Mouse (Mus musculus): ENCODE results near the gene Ltv1. TPM values are rescaled to one million over a fixed set of nuclear protein-coding genes. Genes with fewer than 3 reads are reported as not detected.

The Ltv1 gene
- polyA plus RNA-seq, 1 experiment = 23.5 TPM

DNA sequence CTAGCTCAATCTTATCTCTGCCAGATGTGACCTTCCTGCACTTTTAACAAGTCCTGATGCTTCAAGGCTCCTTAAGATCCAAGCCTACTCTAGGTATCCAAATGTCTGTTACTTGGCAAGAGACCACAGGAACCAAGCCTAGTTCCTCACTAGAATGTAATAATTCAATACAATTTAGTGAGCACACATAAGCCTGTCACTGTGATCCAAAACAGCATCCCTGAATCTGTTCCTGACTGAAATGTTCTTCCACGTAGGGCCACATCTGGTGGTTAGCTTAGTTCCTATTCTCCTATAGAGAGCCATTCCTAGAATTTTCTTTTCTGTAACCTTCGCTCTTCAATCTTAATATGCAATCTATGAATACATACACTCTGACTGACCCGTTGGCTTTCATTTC is 6.2 kb downstream of the Ltv1 start:
- H3K27me3 ChIP-seq (ENCODE audit: control insufficient read depth, insufficient read depth, low read length) = no peaks in the 10 kb centered on the region
- TF ChIP-seq POLR2A (IDR thresholded peaks at IDR 0.05; ENCODE audit: borderline replicate concordance, insufficient read depth, low read length) = no peak
- no peak for TF ChIP-seq CTCF (IDR thresholded peaks at IDR 0.05; ENCODE audit: borderline replicate concordance, insufficient read depth, low read depth, low read length)
- H3K4me3 ChIP-seq (replicated peaks; ENCODE audit: insufficient read depth, low read depth, low read length) = no peak overlapping the region
- 94% methylated on average over 3 of the region's 3 CpGs for WGBS
- no peaks in the 10 kb centered on the region for H3K4me1 ChIP-seq (ENCODE audit: control insufficient read depth, insufficient read depth, low read length)
- H3K27ac ChIP-seq (ENCODE audit: insufficient read depth, low read length) = no peak overlapping the region
- DNase-seq = no peak

DNA sequence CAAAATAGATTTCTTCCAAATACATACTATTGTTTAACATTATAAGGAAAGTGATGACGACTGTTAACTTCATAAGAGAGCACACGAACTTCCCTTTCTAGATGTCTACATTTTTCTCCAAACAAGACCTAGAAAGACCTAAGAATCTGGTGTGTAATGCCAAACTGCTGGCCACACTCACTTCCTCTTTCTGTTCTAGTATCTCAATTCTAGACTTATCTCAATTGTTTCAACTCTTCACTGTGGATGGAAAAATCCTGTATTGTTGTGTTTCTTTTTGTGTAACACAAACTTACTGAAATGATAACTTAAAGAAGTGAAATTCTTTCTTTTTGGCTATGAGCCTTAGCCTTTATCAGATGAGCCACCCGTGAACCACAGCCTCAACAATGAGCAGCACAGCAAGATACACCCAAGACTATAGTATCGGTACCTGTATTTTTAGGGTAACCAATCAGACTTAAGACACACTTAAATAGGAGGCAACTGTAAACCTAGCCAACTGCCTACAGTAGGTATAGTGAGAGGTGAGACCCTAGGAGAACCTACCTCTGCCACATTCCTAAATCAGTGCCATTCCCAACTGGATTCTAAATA is 8.7 kb downstream of the Ltv1 start:
- 95% methylated on average over 4 of the region's 4 CpGs for WGBS
- H3K27me3 ChIP-seq (ENCODE audit: control insufficient read depth, insufficient read depth, low read length) = no peaks in the 10 kb centered on the region
- no peak for DNase-seq
- no peaks in the 10 kb centered on the region for H3K4me1 ChIP-seq (ENCODE audit: control insufficient read depth, insufficient read depth, low read length)
- no peak for TF ChIP-seq CTCF (IDR thresholded peaks at IDR 0.05; ENCODE audit: borderline replicate concordance, insufficient read depth, low read depth, low read length)
- no peak for TF ChIP-seq POLR2A (IDR thresholded peaks at IDR 0.05; ENCODE audit: borderline replicate concordance, insufficient read depth, low read length)
- no peak overlapping the region for H3K27ac ChIP-seq (ENCODE audit: insufficient read depth, low read length)
- H3K4me3 ChIP-seq (replicated peaks; ENCODE audit: insufficient read depth, low read depth, low read length) = no peak overlapping the region

- Histone ChIP-seq H3K27me3 (ENCODE audit: control insufficient read depth, insufficient read depth, low read length) (no peaks in the 10 kb centered on the region), H3K4me1 (ENCODE audit: control insufficient read depth, insufficient read depth, low read length) (no peaks in the 10 kb centered on the region), H3K4me3 (replicated peaks; ENCODE audit: insufficient read depth, low read depth, low read length) (no peak overlapping the region), H3K27ac (ENCODE audit: insufficient read depth, low read length) (no peak overlapping the region)
- TF ChIP-seq POLR2A (IDR thresholded peaks at IDR 0.05; ENCODE audit: borderline replicate concordance, insufficient read depth, low read length) (no peak), CTCF (IDR thresholded peaks at IDR 0.05; ENCODE audit: borderline replicate concordance, insufficient read depth, low read depth, low read length) (no peak)
- 95% methylated on average over 7 of the region's 7 CpGs for WGBS
- no peak for DNase-seq
Measured at GRCm38 (mm10) chr10:13180211-13180610, 12.8 kb downstream of the Ltv1 start.

- H3K27me3 ChIP-seq (ENCODE audit: control insufficient read depth, insufficient read depth, low read length) = no peaks in the 10 kb centered on the region
- 29% methylated on average over 7 of the region's 7 CpGs for WGBS
Measured at GRCm38 (mm10) chr10:13177973-13178624, 14.9 kb downstream of the Ltv1 start, which contains the start of gene Zc2hc1b. Gene Zc2hc1b (minus strand): TSS chr10:13178023.

DNA sequence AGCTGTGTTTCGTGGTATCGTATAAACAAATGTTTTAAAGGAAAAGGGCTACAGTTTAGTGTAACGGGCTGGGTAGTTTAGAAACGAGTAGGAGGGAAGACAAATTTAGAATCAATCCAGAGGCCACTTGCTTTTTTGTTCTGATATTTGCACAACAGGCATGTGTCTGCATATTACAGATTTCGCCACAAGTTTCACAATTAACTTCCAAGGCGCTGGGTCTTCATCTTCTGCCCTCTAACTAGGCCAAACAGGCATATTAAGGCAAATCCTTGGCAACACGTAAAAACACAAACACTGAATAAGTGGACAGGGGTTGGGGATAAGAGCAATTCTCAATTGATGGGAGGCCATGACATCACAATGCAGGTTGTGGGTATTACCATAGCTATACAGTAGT is 17.1 kb downstream of the Ltv1 start:
- Histone ChIP-seq H3K27me3 (ENCODE audit: control insufficient read depth, insufficient read depth, low read length) (no peaks in the 10 kb centered on the region), H3K4me3 (replicated peaks; ENCODE audit: insufficient read depth, low read depth, low read length) (no peak overlapping the region), H3K4me1 (ENCODE audit: control insufficient read depth, insufficient read depth, low read length) (no peaks in the 10 kb centered on the region), H3K27ac (ENCODE audit: insufficient read depth, low read length) (no peak overlapping the region)
- 92% methylated on average over 7 of the region's 7 CpGs for WGBS
- TF ChIP-seq CTCF (IDR thresholded peaks at IDR 0.05; ENCODE audit: borderline replicate concordance, insufficient read depth, low read depth, low read length) (no peak), POLR2A (IDR thresholded peaks at IDR 0.05; ENCODE audit: borderline replicate concordance, insufficient read depth, low read length) (no peak)
- no peak for DNase-seq

More at GRCm38 (mm10) chr10:13177973-13178624, 14.9 kb downstream of the Ltv1 start, which contains the start of gene Zc2hc1b:
- Histone ChIP-seq H3K4me3 (replicated peaks; ENCODE audit: insufficient read depth, low read depth, low read length) (no peak within 1 kb of the TSS), H3K4me1 (ENCODE audit: control insufficient read depth, insufficient read depth, low read length) (no peaks in the 10 kb centered on the region), H3K27ac (ENCODE audit: insufficient read depth, low read length) (no peak within 1 kb of the TSS)
- no peak for DNase-seq
- TF ChIP-seq CTCF (IDR thresholded peaks at IDR 0.05; ENCODE audit: borderline replicate concordance, insufficient read depth, low read depth, low read length) = no peak
- no peak for TF ChIP-seq POLR2A (IDR thresholded peaks at IDR 0.05; ENCODE audit: borderline replicate concordance, insufficient read depth, low read length)

DNA sequence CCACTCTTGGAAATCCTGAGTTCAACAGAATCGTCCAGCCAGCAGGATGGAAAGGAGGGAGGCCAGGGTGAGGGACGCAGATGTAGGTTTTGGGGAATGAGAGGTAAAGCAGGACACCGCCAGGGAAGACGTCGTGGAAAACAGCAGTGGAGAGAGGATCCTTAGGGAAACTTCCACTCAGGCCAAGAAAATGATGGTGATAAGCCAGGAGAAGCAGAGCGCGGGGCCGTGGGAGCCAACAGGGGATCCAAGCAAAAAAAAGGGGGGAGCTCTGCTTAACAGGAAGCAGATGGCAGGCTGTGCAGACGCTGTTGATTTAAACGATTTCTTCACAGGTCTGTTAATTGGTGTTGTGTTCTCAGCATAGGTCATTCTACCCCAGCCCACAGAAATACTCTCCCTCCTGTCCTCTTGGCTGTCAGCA is 20.2 kb downstream of the Ltv1 start:
- H3K4me1 ChIP-seq (ENCODE audit: control insufficient read depth, insufficient read depth, low read length) = no peaks in the 10 kb centered on the region

GRCm38 (mm10) chr10:13171461-13171860 is 21.5 kb downstream of the Ltv1 start:
- no peak for TF ChIP-seq CTCF (IDR thresholded peaks at IDR 0.05; ENCODE audit: borderline replicate concordance, insufficient read depth, low read depth, low read length)
- no peak for TF ChIP-seq POLR2A (IDR thresholded peaks at IDR 0.05; ENCODE audit: borderline replicate concordance, insufficient read depth, low read length)
- Histone ChIP-seq H3K4me1 (ENCODE audit: control insufficient read depth, insufficient read depth, low read length) (no peaks in the 10 kb centered on the region), H3K27ac (ENCODE audit: insufficient read depth, low read length) (no peak overlapping the region), H3K27me3 (ENCODE audit: control insufficient read depth, insufficient read depth, low read length) (no peaks in the 10 kb centered on the region), H3K4me3 (replicated peaks; ENCODE audit: insufficient read depth, low read depth, low read length) (no peak overlapping the region)
- no peak for DNase-seq
- 51% methylated on average over 2 of the region's 2 CpGs for WGBS

More for the DNA sequence above, 20.2 kb downstream of the Ltv1 start:
- TF ChIP-seq POLR2A (IDR thresholded peaks at IDR 0.05; ENCODE audit: borderline replicate concordance, insufficient read depth, low read length) (no peak), CTCF (IDR thresholded peaks at IDR 0.05; ENCODE audit: borderline replicate concordance, insufficient read depth, low read depth, low read length) (no peak)
- H3K27ac ChIP-seq (ENCODE audit: insufficient read depth, low read length) = no peak overlapping the region
- no peaks in the 10 kb centered on the region for H3K27me3 ChIP-seq (ENCODE audit: control insufficient read depth, insufficient read depth, low read length)
- DNase-seq = no peak
- H3K4me3 ChIP-seq (replicated peaks; ENCODE audit: insufficient read depth, low read depth, low read length) = no peak overlapping the region
- WGBS = 23% methylated on average over 10 of the region's 10 CpGs

All from cerebellum, adult 2 months (tissue).